Mouse (Mus musculus) thymus, postnatal 14 days (tissue): ENCODE data around the gene Bicd2.

Experiments used
- DNase-seq: peaks from one replicate; pipeline ENCODE4 v3.0.0; 2021

The Bicd2 gene

GRCm38 (mm10) chr13:49326246-49327206, 14.9 kb upstream of the Bicd2 start:
- DNase-seq, result peak; percentile 74

- no peak for DNase-seq
Observed at GRCm38 (mm10) chr13:49328101-49328500, 13.3 kb upstream of the Bicd2 start.

- no peak for DNase-seq
Observed at GRCm38 (mm10) chr13:49333250-49333649, 8.1 kb upstream of the Bicd2 start.

- no peak for DNase-seq
Observed at GRCm38 (mm10) chr13:49335077-49335982, 6.1 kb upstream of the Bicd2 start.

- DNase-seq, result no peak
Observed at GRCm38 (mm10) chr13:49338893-49339546, 2.4 kb upstream of the Bicd2 start.

GRCm38 (mm10) chr13:49341831-49342722, 692 bp downstream of the Bicd2 start:
- no peak for DNase-seq

GRCm38 (mm10) chr13:49342723-49343100, 1.3 kb downstream of the Bicd2 start:
- DNase-seq, result no peak

GRCm38 (mm10) chr13:49344567-49344966, 3.2 kb downstream of the Bicd2 start:
- no peak for DNase-seq

GRCm38 (mm10) chr13:49345476-49345875, 4.1 kb downstream of the Bicd2 start:
- DNase-seq, result no peak

- no peak for DNase-seq
Observed at GRCm38 (mm10) chr13:49348522-49348921, 7.1 kb downstream of the Bicd2 start.

- peak; percentile 57 for DNase-seq
Observed at GRCm38 (mm10) chr13:49349335-49349734, 8.0 kb downstream of the Bicd2 start.

- DNase-seq, result no peak
Observed at GRCm38 (mm10) chr13:49349836-49350505, 8.6 kb downstream of the Bicd2 start.

GRCm38 (mm10) chr13:49352581-49353159, 11.3 kb downstream of the Bicd2 start:
- DNase-seq, result no peak

GRCm38 (mm10) chr13:49353422-49353821, 12.0 kb downstream of the Bicd2 start:
- no peak for DNase-seq

- no peak for DNase-seq
Observed at GRCm38 (mm10) chr13:49353991-49354507, 12.7 kb downstream of the Bicd2 start.

GRCm38 (mm10) chr13:49355461-49356061, 14.2 kb downstream of the Bicd2 start:
- no peak for DNase-seq

GRCm38 (mm10) chr13:49356090-49356489, 14.7 kb downstream of the Bicd2 start:
- DNase-seq, result no peak

GRCm38 (mm10) chr13:49357367-49358026, 16.1 kb downstream of the Bicd2 start:
- DNase-seq, result no peak

- no peak for DNase-seq
Observed at GRCm38 (mm10) chr13:49358184-49358583, 16.8 kb downstream of the Bicd2 start.
